Comparison of ENCODE assay signal across 7 mouse cellular contexts in genomic region chr10:61476440-61477165, GRCm38 (mm10). TPM values are rescaled to one million over a fixed set of nuclear protein-coding genes. Genes with fewer than 3 reads are reported as not detected.
DNase-seq lines count a peak whose midpoint lies in the region; TF ChIP-seq lines count a peak whose summit lies in the region.

No protein-coding gene starts in this region.

- H3K27me3 ChIP-seq in E14TG2a.4 (ENCODE audit: insufficient read depth, low read length), result peaks cover 25% of the 10 kb centered on the region
- no peaks in the 10 kb centered on the region for H3K27me3 ChIP-seq in limb, embryonic 10.5 days (ENCODE audit: low read depth, poor library complexity, severe bottlenecking)

- no peaks in the 10 kb centered on the region for H3K36me3 ChIP-seq in E14TG2a.4 (ENCODE audit: insufficient read depth, low read length)
- no peaks in the 10 kb centered on the region for H3K36me3 ChIP-seq in limb, embryonic 10.5 days

- peak overlapping the region; percentile 92 for H3K4me3 ChIP-seq in E14TG2a.4 (replicated peaks; ENCODE audit: low read length)
- H3K4me3 ChIP-seq in limb, embryonic 10.5 days, result peak overlapping the region; percentile 75

- peak; percentile 27 for DNase-seq in MN1 (ENCODE audit: low spot score)
- peak; percentile 79 for DNase-seq in gastrocnemius, postnatal 25 days
- DNase-seq in limb, embryonic 10.5 days (ENCODE audit: low spot score), result no peak
- peak; percentile 9 for DNase-seq in retina, postnatal 7 days (ENCODE audit: low read depth, low spot score)
- DNase-seq in c-Kit-positive CD71-positive TER-119-positive erythroid progenitor cells, embryonic 14.5 days (ENCODE audit: low spot score), result no peak
- DNase-seq in left cerebral cortex, adult 18-20 months (ENCODE audit: low spot score in 2 of 2), result no peak

- peaks cover 22% of the 10 kb centered on the region for H3K4me1 ChIP-seq in E14TG2a.4 (replicated peaks; ENCODE audit: low read depth, low read length)
- peaks cover 27% of the 10 kb centered on the region for H3K4me1 ChIP-seq in limb, embryonic 10.5 days

- no peak for TF ChIP-seq CTCF in E14TG2a.4 (conservative IDR thresholded peaks at IDR 0.05; ENCODE audit: low read length)

- H3K27ac ChIP-seq in limb, embryonic 10.5 days, result peak overlapping the region; percentile 92

- H3K9me3 ChIP-seq in E14TG2a.4 (ENCODE audit: low read length), result no peaks in the 10 kb centered on the region
- H3K9me3 ChIP-seq in limb, embryonic 10.5 days (replicated peaks), result no peaks in the 10 kb centered on the region

- WGBS in limb, embryonic 10.5 days, result 2% methylated on average over 15 of the region's 15 CpGs

RNA-seq across cellular contexts. Expression of gene Lrrc20, which starts 1.0 kb away (rescaled TPM):
- total RNA-seq in gastrocnemius, postnatal 25 days (2021), result 100 to 1,000 TPM; 114 to 132 TPM
- 10.9 and 11.4 TPM in 2 replicates for polyA plus RNA-seq in limb, embryonic 10.5 days (2016; fragmentation: Nextera tagmentation; extraction: Ambion mirVana)
- total RNA-seq in left cerebral cortex, adult 18-20 months (2021), result 10 to 100 TPM; 18.7 to 21.7 TPM

RNA-seq across cellular contexts. Expression of gene Eif4ebp2, which starts 24.1 kb away (rescaled TPM):
- 100 to 1,000 TPM in 1 of 2 experiments, 10 to 100 TPM in 1; 94.8 to 112 TPM for total RNA-seq in gastrocnemius, postnatal 25 days (2021)
- polyA plus RNA-seq in limb, embryonic 10.5 days (2016; fragmentation: Nextera tagmentation; extraction: Ambion mirVana), result 83.2 and 85.7 TPM in 2 replicates
- total RNA-seq in left cerebral cortex, adult 18-20 months (2021), result 10 to 100 TPM; 49.2 to 53.4 TPM

RNA-seq across cellular contexts. Expression of gene Nodal, which starts 58.8 kb away (rescaled TPM):
- total RNA-seq in gastrocnemius, postnatal 25 days (2021), result not detected
- polyA plus RNA-seq in limb, embryonic 10.5 days (2016; fragmentation: Nextera tagmentation; extraction: Ambion mirVana), result 0.13 and 0.36 TPM in 2 replicates
- under 1 TPM; 0.23 to 0.26 TPM for total RNA-seq in left cerebral cortex, adult 18-20 months (2021)

Comparison
In these comparisons a context has a peak if more than half of its experiments do, and no peak if none do; other contexts are left out.
1. DNase-seq: peak in MN1 (single experiment), gastrocnemius, postnatal 25 days (single experiment) and retina, postnatal 7 days (single experiment); none in limb, embryonic 10.5 days (single experiment), c-Kit-positive CD71-positive TER-119-positive erythroid progenitor cells, embryonic 14.5 days (single experiment) and left cerebral cortex, adult 18-20 months (0 of 2).
2. RNA of gene Lrrc20, which starts 1.0 kb away (total RNA-seq): 114 to 132 TPM in gastrocnemius, postnatal 25 days; 18.7 to 21.7 TPM in left cerebral cortex, adult 18-20 months; every median in the first group is over 4 times any median in the second.